Mouse (Mus musculus) E14TG2a.4 (cell line): Measurements from ENCODE around the gene Pdcd11.

Experiments used
- CTCF ChIP-seq: conservative IDR thresholded peaks from 2 replicates; pipeline ENCODE4 v1.5.1; 2014; ENCODE audit warnings: low read length
- POU5F1 ChIP-seq: IDR thresholded peaks from 2 replicates; pipeline ENCODE4 v1.6.1; 2014; ENCODE audit warnings: low read length, borderline replicate concordance

DNA sequence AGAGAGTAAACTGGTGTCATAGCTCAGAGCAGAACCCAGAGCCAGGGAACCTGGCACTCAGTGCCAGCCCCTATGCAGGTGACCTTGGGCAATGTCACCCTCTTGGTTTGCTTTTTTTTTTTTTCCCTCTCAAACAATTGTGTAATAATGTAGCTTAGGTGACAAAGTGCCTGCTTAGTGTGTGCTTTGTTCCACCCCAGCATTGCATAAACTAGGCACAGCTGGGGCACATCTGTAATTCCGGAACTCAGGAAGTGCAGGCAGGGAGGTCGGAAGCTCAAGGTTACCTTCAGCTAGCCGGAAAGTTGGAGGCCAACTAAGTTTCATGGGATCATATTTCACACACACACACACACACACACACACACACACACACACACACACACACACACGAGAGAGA, 59.3 kb downstream of the Pdcd11 start:
- TF ChIP-seq CTCF (no peak), POU5F1 (no peak)
